Mouse (Mus musculus): ENCODE measurements around the gene Rasal1.

The Rasal1 gene

DNA sequence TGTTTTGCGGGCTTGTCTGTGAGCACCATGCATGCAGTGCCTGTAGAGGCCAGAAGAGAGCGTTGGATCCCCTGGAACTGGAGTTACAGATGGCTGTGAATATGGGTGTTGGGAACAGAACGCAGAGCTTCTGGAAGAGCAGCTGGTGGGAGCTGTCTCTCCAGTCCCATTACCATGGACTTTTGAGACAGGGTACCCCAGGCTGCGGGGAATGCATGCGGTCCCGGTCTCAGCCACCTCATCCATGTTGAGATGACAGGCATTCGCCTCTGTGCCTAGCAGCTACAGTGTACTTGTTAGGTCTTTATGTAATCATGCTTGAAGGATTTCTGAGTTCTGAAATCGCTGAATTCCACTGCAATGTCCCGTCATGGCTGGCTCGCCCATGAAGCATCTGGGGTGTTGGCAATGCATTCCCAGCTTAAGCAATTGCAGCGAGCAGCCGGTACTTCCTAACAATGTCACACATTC, 7.7 kb downstream of the Rasal1 start:
- DNase-seq (ENCODE audit: low read depth): no peak

DNA sequence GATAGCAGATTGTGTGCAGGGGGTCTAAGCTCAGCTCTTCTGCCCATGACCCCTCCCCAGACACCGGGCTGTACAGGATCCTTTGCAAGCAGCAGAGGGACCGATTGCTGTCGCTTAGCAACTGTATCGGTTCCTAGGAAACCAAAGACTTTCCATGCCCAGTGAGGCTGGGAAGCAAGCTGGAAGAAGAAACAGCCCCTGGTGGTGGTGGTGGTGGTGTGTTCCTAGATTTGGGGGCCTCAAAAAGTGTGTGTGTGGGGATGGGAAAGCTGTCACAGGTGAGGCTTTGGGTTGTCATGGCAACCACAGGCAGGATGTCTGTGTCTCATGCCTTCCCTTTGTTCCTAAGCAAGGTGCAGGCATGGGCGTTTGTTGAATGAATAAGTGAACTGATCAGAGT, 12.2 kb downstream of the Rasal1 start:
- DNase-seq (ENCODE audit: low read depth): no peak

GRCm38 (mm10) chr5:120664888-120665287, 16.3 kb downstream of the Rasal1 start:
- DNase-seq (ENCODE audit: low read depth): no peak

- DNase-seq (ENCODE audit: low read depth): no peak
These were observed 20.1 kb downstream of the Rasal1 start for GRCm38 (mm10) chr5:120668761-120669160.

DNA sequence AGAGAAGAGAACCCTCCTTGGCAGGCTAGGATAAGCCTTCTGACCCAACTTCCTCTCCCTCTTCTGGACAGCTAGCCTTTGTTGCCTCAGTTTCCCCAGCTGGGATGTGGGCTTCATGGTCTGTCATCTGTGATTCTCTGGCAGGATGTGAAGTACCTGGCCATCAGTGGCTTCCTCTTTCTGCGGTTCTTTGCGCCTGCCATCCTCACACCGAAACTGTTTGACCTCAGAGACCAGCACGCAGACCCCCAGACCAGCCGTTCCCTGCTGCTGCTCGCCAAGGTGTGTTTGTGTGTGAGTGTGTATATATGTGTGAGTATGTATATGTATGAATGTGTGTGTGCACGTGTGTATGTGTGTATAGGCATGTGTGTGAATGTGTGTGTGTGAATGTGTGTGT, 21.5 kb downstream of the Rasal1 start:
- no peak for DNase-seq (ENCODE audit: low read depth)

- DNase-seq (ENCODE audit: low read depth): no peak
These were observed 23.3 kb downstream of the Rasal1 start for GRCm38 (mm10) chr5:120671865-120672264.

GRCm38 (mm10) chr5:120673626-120674025, 25.0 kb downstream of the Rasal1 start:
- peak; percentile 76 for DNase-seq (ENCODE audit: low read depth)

GRCm38 (mm10) chr5:120674229-120675145, 25.9 kb downstream of the Rasal1 start:
- peak; percentile 31 for DNase-seq (ENCODE audit: low read depth)

DNA sequence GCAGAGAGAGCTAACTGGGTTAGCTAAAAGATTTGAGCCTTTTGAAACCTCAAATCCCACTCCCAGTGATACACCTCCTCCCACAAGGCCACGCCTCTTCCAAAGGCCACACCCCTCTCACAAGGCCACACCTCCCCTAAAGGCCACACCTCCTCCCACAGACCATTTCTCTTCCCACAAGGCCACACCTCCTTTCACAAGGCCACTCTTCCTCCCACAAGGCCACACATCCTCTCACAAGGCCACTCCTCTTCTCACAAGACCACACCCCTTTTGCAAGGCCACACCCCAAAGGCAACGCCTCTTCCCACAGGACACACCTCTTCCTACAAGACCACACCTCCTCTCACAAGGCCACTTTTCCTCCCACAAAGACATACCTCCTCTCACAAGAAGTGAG, 28.9 kb downstream of the Rasal1 start:
- peak; percentile 86 for DNase-seq (ENCODE audit: low read depth)

DNA sequence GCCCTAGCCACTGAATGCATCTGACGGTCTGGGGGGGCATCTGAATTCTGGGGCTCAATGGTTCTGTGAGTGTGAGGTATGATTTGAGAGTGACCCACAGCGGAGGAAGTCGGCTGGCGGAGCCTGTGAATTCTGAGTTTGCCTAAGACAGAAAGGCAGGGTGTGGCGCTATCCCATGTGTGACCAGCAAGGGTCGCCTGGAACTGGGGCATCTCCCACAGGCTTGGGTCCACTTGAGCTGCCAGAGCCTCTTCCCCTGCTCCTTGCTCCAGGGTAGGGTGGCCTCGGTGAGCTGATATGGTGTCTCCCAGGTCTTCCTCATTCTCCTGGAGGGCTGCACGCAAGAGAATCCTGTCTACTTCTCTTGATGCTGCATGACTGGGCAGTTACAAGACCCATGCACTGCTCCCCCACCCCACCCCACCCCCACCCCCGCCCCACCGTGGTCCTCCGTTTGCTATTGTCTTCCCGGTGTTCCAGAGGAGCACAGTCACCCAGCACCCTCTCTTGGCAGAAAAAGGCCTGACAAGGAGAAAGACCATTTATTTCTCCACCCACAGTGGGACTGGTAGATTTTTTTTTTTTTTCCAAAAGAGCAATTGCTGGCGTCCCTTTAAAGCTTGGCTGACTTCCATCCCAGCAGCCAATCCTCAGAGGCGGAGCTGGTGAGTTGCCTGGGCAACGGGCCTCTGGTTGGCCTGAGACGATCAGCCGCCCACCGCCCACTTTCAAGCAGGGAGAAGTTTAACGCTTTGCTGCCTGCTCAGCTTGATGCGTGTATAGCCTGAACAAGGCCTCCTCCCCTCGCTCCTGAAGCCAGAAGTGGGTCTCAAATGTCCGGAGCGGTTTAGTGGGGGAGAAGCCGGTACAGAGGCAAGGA, 31.3 kb downstream of the Rasal1 start:
- DNase-seq (ENCODE audit: low read depth): peak; percentile 41

DNA sequence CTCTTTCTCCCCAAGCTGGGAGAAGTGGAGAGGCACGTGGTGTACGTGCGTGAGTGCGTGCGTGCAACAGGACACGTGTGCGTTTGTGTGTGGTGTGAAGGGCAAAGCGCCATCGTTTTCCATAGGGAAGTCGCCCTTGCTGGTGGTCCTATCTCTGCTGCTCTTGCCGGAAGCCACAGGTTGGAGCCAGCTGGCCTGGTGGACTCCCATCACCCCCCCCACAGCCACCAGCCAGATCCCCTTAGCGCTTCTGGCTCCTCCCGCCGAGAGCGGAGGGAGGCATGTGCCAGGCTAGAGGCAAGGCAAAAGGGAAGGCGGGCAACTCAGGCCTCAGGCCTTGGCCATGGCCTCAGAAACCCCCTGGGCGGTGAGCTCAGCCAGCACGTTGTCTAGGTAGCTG, 32.3 kb downstream of the Rasal1 start:
- DNase-seq (ENCODE audit: low read depth): no peak

DNA sequence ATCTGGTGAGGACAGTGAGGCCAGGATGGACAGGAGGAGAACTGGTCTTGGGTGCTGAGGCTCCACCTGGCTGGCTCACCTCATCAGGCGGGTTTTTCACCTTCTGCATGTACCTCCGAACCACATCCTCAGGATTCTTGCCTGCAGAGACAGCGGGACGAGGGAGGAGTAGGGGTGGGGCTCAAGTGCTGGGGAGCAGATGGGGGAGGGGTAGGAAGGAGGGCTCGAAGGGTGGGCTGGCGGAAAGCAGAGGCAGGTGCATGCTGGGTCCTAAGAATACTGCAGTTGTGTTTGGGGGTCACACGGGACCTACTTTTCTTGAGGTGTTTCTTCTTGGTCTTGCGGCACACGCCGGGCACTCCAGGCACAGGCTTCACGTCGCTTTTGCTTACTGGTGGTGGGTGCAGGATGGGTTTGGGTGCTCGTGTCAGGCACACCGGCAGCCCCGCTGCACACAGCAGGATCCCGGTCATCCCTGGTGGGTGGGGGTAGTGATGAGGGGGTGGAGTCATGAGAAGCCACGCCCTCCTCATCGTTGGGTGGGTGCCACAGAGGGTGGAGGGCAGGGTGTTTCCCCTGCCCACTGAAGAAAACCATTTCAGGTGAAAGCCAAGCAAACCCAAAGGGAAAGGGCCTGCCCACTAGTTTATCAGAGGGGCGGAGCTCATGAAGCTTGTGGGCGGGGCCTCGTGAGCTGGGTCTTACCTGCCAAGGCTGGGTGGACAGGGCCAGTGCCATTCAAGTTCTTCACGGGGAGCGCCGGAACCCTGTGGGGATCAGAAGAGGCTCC, 34.6 kb downstream of the Rasal1 start:
- no peak for DNase-seq (ENCODE audit: low read depth)

GRCm38 (mm10) chr5:120685678-120686077, 37.1 kb downstream of the Rasal1 start:
- DNase-seq (ENCODE audit: low read depth): no peak

DNA sequence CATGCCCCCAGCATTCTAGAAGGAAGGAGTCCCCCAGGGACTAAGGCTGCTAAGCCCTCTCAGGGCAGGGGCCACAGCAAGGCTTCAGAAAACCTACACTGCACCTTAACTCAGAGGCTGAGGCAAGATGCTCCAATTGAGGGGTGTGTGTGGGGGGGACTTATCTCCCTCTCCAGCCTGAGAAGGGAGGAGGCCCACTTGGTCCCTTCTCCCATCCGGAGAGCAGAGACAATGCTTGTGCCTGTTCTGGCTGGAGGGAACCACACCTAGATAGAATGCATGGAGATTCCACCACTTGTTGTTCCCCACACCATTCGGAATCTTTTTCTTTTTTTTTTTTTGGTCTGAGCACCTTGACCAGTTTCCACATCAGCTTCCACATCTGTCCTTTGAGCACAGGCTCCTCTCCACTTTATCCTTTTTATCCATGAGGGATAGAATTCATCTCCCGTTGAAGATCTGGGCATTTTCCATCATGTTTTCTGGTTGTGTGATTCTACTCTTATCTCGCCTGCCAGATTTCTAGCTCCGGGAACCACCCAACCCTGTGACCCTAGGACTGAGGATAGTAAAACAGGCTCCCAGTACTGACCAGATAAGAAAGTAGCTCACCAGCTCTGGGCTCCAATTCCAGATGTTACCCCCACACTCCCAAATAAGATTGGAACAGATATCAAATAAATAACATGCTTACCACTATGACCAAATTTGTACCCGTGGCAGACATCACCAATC, 38.3 kb downstream of the Rasal1 start:
- DNase-seq (ENCODE audit: low read depth): no peak

DNA sequence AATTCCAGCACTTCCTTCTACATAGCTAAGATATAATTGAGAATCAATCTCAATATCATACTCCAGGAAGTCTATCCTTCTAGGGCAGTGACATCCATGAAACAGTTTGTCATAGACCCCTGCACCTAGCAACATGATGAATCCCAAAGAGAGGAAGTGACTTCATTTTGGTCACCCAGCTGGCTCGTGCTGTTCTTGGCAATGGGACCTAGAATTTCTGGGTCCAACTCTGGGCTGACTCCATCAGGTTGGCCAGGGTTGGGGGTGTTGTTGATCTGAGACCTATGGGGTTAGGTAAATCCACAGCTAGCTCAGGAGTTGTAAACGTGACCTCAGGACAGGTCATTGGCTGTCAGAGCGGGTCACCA, 38.9 kb downstream of the Rasal1 start:
- no peak for DNase-seq (ENCODE audit: low read depth)

- DNase-seq (ENCODE audit: low read depth): no peak
These were observed 39.3 kb downstream of the Rasal1 start for GRCm38 (mm10) chr5:120687897-120688296.

- DNase-seq (ENCODE audit: low read depth): no peak
These were observed 39.8 kb downstream of the Rasal1 start for GRCm38 (mm10) chr5:120688434-120688833.

- no peak for DNase-seq (ENCODE audit: low read depth)
These were observed 41.8 kb downstream of the Rasal1 start for GRCm38 (mm10) chr5:120690417-120690816.

DNA sequence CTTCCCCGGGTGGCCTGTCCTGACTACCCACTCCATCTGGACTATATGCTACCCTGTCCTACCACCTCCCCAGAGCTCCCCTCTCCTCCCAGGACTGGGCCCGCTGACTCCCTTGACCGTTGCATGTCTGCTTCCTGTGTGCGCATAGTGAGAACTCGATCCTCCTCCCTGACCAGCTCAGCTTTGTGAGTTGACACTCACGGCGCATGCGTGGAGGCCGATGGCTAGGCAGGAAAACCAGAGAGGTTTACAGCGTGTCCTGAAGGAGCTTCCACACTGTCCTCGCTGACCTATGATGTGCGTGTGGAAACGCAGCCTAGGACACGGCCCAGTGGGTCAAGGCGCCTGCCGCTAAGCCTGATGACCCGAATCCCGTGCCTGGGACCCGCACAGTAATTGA, 43.4 kb downstream of the Rasal1 start:
- no peak for DNase-seq (ENCODE audit: low read depth)

DNA sequence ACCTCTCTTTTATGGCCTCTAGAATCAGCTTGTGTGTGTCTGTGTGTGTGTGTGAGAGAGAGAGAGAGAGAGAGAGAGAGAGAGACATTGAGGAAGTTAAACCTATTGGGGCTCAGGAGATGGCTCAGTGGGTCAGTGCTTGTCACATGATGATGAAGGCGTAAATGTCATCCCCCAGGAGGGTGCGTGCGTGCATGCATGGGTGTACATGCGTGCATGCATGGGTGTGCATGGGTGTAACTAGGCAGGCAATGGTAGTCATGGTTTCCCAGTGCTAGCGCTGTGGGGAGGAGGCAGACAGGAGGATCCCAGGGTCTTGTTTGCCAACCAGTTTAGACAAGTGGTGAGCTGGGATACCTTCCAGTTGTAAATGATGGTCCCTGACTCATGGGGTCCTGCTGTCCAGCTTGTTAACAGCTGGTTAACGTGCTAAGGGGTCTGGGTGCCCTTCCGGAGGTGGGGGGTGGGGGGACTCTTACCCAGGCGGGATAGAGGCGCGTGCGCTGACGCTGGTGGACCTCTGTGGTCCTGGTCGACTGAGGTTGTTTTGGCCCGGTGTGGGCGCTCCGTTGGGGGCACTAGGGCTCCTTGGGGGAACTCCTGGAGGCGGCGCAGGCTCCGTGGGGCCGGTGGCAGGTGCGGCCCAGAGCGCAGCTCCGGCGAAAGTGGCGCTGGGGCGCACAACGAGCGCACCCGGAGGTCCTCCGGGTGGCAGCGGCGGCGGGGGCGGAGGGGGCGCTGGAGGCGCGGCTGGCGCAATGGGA, 45.5 kb downstream of the Rasal1 start:
- no peak for DNase-seq (ENCODE audit: low read depth)

- DNase-seq (ENCODE audit: low read depth): no peak
These were observed 46.1 kb downstream of the Rasal1 start for GRCm38 (mm10) chr5:120694695-120695074.

Data from 416B (cell line).